Mouse (Mus musculus): ENCODE measurements around the gene Elp4. TPM values are rescaled to one million over a fixed set of nuclear protein-coding genes. Genes with fewer than 3 reads are reported as not detected.

Gene Elp4
- total RNA-seq, 1 experiment from 2014 or later, result 18.2 TPM

GRCm38 (mm10) chr2:105666331-105666730 lies 238.0 kb downstream of the Elp4 start:
- ATAC-seq (ENCODE audit: extremely low read depth, insufficient number of reproducible peaks, low FRiP score, poor library complexity, severe bottlenecking), result no peak

- no peak for ATAC-seq (ENCODE audit: extremely low read depth, insufficient number of reproducible peaks, low FRiP score, poor library complexity, severe bottlenecking)
Measured at GRCm38 (mm10) chr2:105665491-105666250, 238.7 kb downstream of the Elp4 start.

GRCm38 (mm10) chr2:105664996-105665395 lies 239.4 kb downstream of the Elp4 start:
- ATAC-seq (ENCODE audit: extremely low read depth, insufficient number of reproducible peaks, low FRiP score, poor library complexity, severe bottlenecking), result no peak

GRCm38 (mm10) chr2:105663101-105663511 lies 241.3 kb downstream of the Elp4 start:
- ATAC-seq (ENCODE audit: extremely low read depth, insufficient number of reproducible peaks, low FRiP score, poor library complexity, severe bottlenecking), result no peak

GRCm38 (mm10) chr2:105662606-105663005 lies 241.8 kb downstream of the Elp4 start:
- ATAC-seq (ENCODE audit: extremely low read depth, insufficient number of reproducible peaks, low FRiP score, poor library complexity, severe bottlenecking), result no peak

GRCm38 (mm10) chr2:105662121-105662520 lies 242.2 kb downstream of the Elp4 start:
- ATAC-seq (ENCODE audit: extremely low read depth, insufficient number of reproducible peaks, low FRiP score, poor library complexity, severe bottlenecking), result no peak

- no peak for ATAC-seq (ENCODE audit: extremely low read depth, insufficient number of reproducible peaks, low FRiP score, poor library complexity, severe bottlenecking)
Measured at GRCm38 (mm10) chr2:105661623-105662066, 242.7 kb downstream of the Elp4 start.

GRCm38 (mm10) chr2:105660874-105661622 lies 243.3 kb downstream of the Elp4 start:
- no peak for ATAC-seq (ENCODE audit: extremely low read depth, insufficient number of reproducible peaks, low FRiP score, poor library complexity, severe bottlenecking)

GRCm38 (mm10) chr2:105659926-105660873 lies 244.2 kb downstream of the Elp4 start:
- ATAC-seq (ENCODE audit: extremely low read depth, insufficient number of reproducible peaks, low FRiP score, poor library complexity, severe bottlenecking), result no peak

- no peak for ATAC-seq (ENCODE audit: extremely low read depth, insufficient number of reproducible peaks, low FRiP score, poor library complexity, severe bottlenecking)
Measured at GRCm38 (mm10) chr2:105659350-105659749, 245.0 kb downstream of the Elp4 start.

- no peak for ATAC-seq (ENCODE audit: extremely low read depth, insufficient number of reproducible peaks, low FRiP score, poor library complexity, severe bottlenecking)
Measured at GRCm38 (mm10) chr2:105656456-105656855, 247.9 kb downstream of the Elp4 start.

Other genes with a start within 250 kb of the Elp4 start
- 0.25 TPM in 1 of 2 replicates, not detected in the other for gene Pax6, start 235.7 kb downstream of the Elp4 start, total RNA-seq (2017)
- gene Immp1l, start 74 bp upstream of the Elp4 start, total RNA-seq (2017), result 13.3 and 17.3 TPM in 2 replicates
- gene Dnajc24, start 99.0 kb upstream of the Elp4 start, total RNA-seq (2017), result 6.6 and 20.5 TPM in 2 replicates

Measured in neutrophil, adult 5-6 weeks (primary cell).